Mouse (Mus musculus): ENCODE results near the gene Cryab.

DNA sequence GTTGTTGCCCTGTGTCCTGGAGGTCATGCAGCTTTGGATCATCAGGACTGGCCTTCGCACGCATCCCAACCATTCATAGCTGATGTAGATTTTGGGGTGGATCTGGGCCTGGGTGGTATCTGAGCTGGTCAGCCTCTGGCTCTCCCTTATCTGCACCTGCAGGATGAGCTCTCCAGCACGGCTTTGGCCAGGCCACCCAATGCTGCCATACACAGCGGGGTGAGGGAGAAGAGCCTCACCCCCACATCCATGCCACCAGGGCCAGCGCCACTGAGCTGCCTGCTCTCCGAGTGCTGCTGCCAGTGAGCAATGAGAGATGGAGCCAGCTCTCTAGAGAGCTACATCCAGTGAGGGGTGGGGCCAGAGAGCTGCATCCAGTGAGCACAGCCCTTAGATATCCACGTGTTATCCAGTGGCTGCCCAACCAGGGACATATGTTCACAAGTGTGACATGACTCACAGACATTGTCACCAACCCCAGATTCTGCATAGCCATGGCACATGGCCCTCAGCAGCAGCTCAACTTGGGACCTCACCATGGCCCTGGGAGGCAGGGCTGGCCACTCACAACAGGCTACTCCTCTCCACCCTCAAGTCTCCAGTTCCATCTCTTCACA, 52.0 kb downstream of the Cryab start:
- TF ChIP-seq POLR2A (IDR thresholded peaks at IDR 0.05; ENCODE audit: control insufficient read depth, low read depth, low read length) (no peak), CTCF (IDR thresholded peaks at IDR 0.05; ENCODE audit: control insufficient read depth, insufficient read depth, insufficient replicate concordance, low read depth, low read length) (no peak)

All from testis, adult 2 months (tissue).